Mouse (Mus musculus) hindbrain, postnatal 0 days (tissue): ENCODE results near the gene Eea1. TPM values are rescaled to one million over a fixed set of nuclear protein-coding genes. Genes with fewer than 3 reads are reported as not detected.

Experiments used
- ATAC-seq: fragments of 200-750 bp; cut with Nextera tagmentation; 2 replicates; pipeline ENCODE4 v1.8.0; 2017; ENCODE audit warnings: mild to moderate bottlenecking, moderate TSS enrichment, moderate library complexity
- DNase-seq: peaks from one replicate; pipeline ENCODE4 v3.0.0-alpha.2; 2015; ENCODE audit warnings: low spot score
- H3K27ac ChIP-seq: fragments of 300-500 bp; sonication (generic); 2 replicates; pipeline ENCODE4 v1.5.1; 2014; ENCODE audit warnings: mild to moderate bottlenecking
- H3K27me3 ChIP-seq: fragments of 300-500 bp; sonication (generic); 2 replicates; pipeline ENCODE4 v1.6.1; 2014; ENCODE audit warnings: low read length, mixed read lengths; ENCODE audit not compliant: insufficient read depth
- H3K36me3 ChIP-seq: fragments of 300-500 bp; sonication (generic); 2 replicates; pipeline ENCODE4 v1.6.1; 2014; ENCODE audit warnings: low read length, mixed read lengths; ENCODE audit not compliant: insufficient read depth
- H3K4me1 ChIP-seq: fragments of 300-500 bp; sonication (generic); 2 replicates; pipeline ENCODE4 v1.6.1; 2014; ENCODE audit warnings: antibody characterized with exemption, low read length, mixed read lengths; ENCODE audit not compliant: insufficient read depth
- H3K4me2 ChIP-seq: fragments of 300-500 bp; sonication (generic); 2 replicates; pipeline ENCODE4 v1.6.1; 2014; ENCODE audit warnings: low read depth, mild to moderate bottlenecking, low read length, moderate library complexity, mixed read lengths
- H3K4me3 ChIP-seq: fragments of 300-500 bp; sonication (generic); 2 replicates; pipeline ENCODE4 v1.5.1; 2014; ENCODE audit warnings: low read length
- H3K9ac ChIP-seq: fragments of 300-500 bp; sonication (generic); replicated peaks from 2 replicates; pipeline ENCODE4 v1.6.1; 2014; ENCODE audit warnings: mild to moderate bottlenecking, low read length, moderate library complexity, mixed read lengths
- H3K9me3 ChIP-seq: fragments of 300-500 bp; sonication (generic); 2 replicates; pipeline ENCODE4 v1.6.1; 2016; ENCODE audit warnings: low read length, mixed read lengths
- CTCF ChIP-seq: IDR thresholded peaks from 2 replicates; pipeline ENCODE4 v1.5.1; 2016; ENCODE audit warnings: antibody characterized with exemption, control low read depth, low read depth
- WGBS: fragments of 180-500 bp; shearing (Covaris S2); extraction: QIAGEN DNeasy Blood & Tissue Kit; methylation state at CpG from one replicate; pipeline ENCODE4 v1.1.7; 2014; 5-methylcytosine and 5-hydroxymethylcytosine counted together
- polyA plus RNA-seq: library from polyadenylated mRNA; unstranded; fragments of >200 nt; fragmentation: Nextera tagmentation; extraction: Ambion mirVana; gene quantifications from 2 replicates; pipeline ENCODE4 v1.2.1, GENCODE M21; 2015
- total RNA-seq: library from RNA; depleted of rRNA; stranded (reverse); fragments of >200 nt; gene quantifications from 2 replicates; pipeline ENCODE4 v1.2.3, GENCODE M21; 2014; rRNA removed

The Eea1 gene
- total and polyA plus RNA-seq, 2 experiments from 2014 or later = 12.3 to 27.5 TPM

DNA sequence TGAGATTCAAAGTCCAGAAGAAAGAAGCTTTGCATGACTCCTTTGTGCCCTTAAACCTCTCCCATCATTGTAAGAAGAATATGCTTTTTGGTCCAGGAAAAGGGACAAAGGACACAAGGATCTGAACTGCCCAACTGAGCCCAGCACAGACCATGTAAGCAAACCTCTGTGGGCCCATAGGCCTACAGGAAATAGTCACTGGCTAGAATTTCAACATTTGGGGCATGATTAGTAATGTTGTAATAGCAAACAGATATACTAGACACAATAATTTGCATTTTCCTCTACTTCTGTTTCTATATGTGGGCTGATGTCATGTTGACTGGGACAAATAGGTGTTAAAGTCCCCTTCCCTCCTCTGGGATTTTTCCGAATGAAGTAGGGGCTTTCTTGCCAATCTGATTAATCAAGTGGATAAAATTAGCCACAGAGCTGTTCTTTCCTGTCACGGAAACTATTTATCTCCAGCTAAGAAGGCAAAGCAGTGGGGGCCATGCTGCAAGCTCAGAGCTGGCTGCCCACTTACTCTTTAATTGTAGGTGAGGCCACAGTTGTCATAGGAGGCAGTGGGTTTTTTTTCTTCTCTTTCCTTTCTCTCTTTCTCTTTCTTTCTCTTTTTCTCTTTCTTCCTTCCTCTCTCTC is 153.6 kb downstream of the Eea1 start:
- ATAC-seq = no peak

DNA sequence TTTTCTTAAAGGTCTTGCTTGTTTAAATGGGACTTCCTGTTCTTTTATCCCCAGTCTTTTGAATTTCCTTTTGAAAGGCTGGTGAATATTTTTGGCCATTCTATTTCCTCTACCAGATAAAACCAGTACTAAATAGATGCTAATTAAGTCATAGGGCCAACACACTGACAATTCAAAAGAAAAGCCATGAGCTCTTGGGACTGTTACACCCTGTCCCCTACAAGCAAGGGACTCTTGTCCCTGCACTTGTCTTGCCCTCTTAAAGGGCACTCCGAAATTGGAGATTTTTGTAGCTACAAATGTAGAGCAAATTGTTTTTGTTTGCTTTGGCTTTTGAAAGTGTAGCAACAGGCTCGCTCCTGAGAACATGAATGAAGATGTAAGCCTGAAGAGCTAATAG is 154.1 kb downstream of the Eea1 start:
- H3K27me3 ChIP-seq = no peaks in the 10 kb centered on the region
- ATAC-seq (no peak), DNase-seq (no peak)
- H3K27ac ChIP-seq = no peak overlapping the region
- no peak overlapping the region for H3K9ac ChIP-seq
- TF ChIP-seq CTCF = no peak
- H3K4me3 ChIP-seq = no peak overlapping the region
- H3K4me1 ChIP-seq = no peaks in the 10 kb centered on the region
- 59% methylated on average over 2 of the region's 2 CpGs for WGBS
- no peak overlapping the region for H3K4me2 ChIP-seq
- H3K9me3 ChIP-seq = no peaks in the 10 kb centered on the region
- H3K36me3 ChIP-seq = no peaks in the 10 kb centered on the region

More for the DNA sequence above, 153.6 kb downstream of the Eea1 start:
- Histone ChIP-seq H3K36me3 (no peaks in the 10 kb centered on the region), H3K27me3 (no peaks in the 10 kb centered on the region), H3K9me3 (no peaks in the 10 kb centered on the region), H3K27ac (no peak overlapping the region), H3K4me3 (no peak overlapping the region), H3K4me1 (no peaks in the 10 kb centered on the region), H3K4me2 (no peak overlapping the region), H3K9ac (no peak overlapping the region)
- no peak for DNase-seq
- WGBS = 22% methylated on average over 2 of the region's 2 CpGs
- TF ChIP-seq CTCF = no peak

Other genes with a start within 250 kb of the Eea1 start
- gene Gm33543, start 97.7 kb upstream of the Eea1 start, total RNA-seq = not detected in 2 replicates
- 0.13 TPM in 1 of 2 replicates, not detected in the other for gene Gm33543, start 97.7 kb upstream of the Eea1 start, polyA plus RNA-seq
- not detected in 2 replicates for gene Gm5426, start 196.0 kb downstream of the Eea1 start, total RNA-seq
- gene Gm5426, start 196.0 kb downstream of the Eea1 start, polyA plus RNA-seq = not detected in 2 replicates